Mouse (Mus musculus) stomach, postnatal 0 days (tissue): ENCODE measurements around the gene Fbxl5.

Experiments used
- CTCF ChIP-seq: IDR thresholded peaks from 2 replicates; pipeline ENCODE4 v1.5.1; 2016; ENCODE audit warnings: antibody characterized with exemption, low read depth, mild to moderate bottlenecking, moderate library complexity
- EP300 ChIP-seq: optimal IDR thresholded peaks from 2 replicates; pipeline ENCODE3; 2016; ENCODE audit warnings: antibody characterized with exemption

GRCm38 (mm10) chr5:43841144-43842010, 19.9 kb upstream of the Fbxl5 start:
- TF ChIP-seq CTCF = peak; percentile 97
- no peak for TF ChIP-seq EP300
